Mouse (Mus musculus): Measurements from ENCODE around the gene Gprc6a. TPM values are rescaled to one million over a fixed set of nuclear protein-coding genes. Genes with fewer than 3 reads are reported as not detected.

The Gprc6a gene
- total RNA-seq (2021): not detected
- long read RNA-seq, experiment 1: 0 reads
- long read RNA-seq, experiment 2: 0 reads

DNA sequence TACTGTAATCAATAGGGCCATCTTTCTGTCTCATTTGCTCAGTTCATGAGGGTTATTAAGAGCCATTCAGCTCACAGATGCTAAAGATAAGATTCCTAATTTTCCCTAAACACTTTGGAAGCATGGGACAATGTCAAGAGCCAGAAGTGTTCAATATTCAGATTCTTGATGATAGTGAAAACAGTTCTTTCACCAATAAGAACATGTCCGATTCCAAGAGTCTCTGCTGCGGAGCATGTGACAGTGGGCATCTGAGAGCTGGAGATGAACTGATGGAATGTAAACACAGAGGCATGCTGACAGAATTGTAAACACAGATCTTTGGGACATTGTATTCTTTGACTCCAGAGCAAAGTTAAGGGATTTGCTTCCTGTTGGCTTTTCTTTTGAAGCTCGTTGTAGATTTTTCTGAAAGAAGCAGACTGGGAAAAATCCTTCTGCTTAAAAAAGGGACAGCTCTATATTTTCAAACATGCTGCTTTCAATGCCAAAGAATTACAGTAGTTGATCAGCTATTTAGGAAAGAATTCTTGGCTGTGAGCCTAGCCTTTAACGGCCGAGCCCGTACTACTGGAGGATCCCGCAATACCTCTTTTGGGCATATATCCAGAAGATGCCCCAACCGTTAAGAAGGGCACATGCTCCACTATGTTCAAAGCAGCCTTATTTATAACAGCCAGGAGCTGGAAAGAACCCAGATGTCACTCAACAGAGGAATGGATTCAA, at the start of gene Gprc6a:
Gene Gprc6a, minus strand, starts transcription at position 51 of the 726 bp plus-strand sequence.
- intact Hi-C loops (cut with DNase I; ENCODE audit: low total_unique reads): no loop called here
- DNase-seq: no peak

DNA sequence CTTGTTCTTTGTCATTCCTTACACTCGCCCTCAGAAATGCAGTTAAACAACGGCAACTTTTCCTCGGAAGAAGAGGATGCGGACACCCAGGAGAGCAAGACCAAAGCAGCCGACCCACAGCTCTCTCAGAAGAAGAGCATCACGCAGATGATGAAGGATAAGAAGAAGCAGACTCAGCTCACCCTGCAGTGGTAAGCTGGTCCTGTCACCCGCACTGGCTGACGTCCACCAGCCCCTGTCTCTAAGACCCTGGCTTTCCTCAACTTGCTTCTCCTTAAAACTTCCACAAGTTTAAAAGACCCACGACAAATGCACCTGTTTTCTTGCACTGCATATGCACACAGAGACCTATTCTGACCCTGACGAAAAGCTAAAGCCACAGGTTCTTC, 47.0 kb upstream of the Gprc6a start:
- DNase-seq: no peak
- intact Hi-C loops (cut with DNase I; ENCODE audit: low total_unique reads): no loop called here

DNA sequence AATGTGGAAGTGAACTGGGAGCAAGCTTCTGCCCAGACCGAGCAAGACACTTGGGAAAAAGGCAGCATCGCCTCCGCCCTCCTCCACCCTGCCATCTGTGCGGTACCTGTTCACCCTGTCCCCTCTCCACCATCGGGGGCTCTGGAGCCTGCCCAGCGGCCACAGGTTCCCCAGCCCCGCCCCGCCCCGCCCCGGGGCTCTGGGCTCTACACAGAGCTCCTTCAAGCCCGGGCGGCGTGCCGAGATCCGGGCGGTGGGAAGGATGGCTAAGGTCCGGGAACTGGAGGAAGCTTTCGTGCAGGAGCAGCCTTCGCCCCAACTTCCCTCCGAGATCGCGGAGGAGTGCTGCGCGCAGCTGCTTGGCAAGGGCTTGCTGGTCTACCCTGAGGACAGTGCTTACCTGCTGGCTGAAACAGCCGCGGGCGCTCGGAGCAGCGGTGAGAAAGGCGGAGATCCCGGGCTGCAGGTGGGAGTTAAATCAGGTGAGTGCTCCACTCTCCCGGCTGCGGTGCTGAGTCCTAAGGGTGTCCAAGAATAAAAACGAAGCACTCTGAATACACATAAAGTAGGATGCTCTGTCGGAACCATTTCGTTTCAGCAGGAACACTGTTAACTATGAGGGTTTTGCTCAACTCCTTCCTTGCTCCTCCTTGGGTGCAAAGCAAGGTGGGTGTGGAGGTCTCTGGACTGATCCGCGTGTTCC, 46.4 kb upstream of the Gprc6a start, which contains the start of gene Rfx6:
Gene Rfx6, plus strand, starts transcription at position 209 of the 703 bp plus-strand sequence.
- no peak for DNase-seq

DNA sequence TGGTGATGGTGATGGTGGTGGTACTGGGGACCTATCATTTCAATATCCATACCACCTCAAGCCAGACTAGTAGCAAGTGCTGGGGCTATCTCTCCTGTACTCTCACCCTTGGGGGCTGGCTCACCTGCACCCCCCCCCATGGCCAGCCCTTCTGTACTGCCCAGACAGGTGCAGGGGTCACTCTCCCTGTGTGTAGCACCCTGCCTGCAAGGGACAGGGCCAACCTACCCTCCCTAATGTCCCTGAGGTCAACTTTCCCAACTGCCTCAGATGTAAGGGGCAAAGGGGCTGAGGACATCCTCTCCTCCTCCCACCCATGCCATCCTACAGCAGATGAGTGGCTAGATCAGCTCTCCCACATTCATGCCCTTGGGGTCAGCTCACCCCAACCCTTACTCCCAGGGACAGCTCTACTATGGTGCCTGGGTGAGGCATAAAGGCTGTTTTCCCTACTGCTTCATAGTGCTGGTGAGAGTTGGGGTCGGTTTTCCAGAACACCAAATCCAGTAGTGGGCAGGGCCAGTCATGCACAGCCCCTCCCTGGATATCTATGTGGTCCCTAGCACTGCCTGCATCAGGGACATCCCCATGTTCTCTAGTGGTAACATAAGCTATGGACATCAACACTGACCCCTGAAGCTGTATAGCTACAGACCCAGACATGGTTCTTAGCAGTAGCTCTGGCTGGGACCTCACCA, 41.0 kb upstream of the Gprc6a start:
- DNase-seq: no peak
- intact Hi-C loops (cut with DNase I; ENCODE audit: low total_unique reads): no loop called here

More for the DNA sequence above, 46.4 kb upstream of the Gprc6a start, which contains the start of gene Rfx6:
- intact Hi-C loops (cut with DNase I; ENCODE audit: low total_unique reads): no loop called here

DNA sequence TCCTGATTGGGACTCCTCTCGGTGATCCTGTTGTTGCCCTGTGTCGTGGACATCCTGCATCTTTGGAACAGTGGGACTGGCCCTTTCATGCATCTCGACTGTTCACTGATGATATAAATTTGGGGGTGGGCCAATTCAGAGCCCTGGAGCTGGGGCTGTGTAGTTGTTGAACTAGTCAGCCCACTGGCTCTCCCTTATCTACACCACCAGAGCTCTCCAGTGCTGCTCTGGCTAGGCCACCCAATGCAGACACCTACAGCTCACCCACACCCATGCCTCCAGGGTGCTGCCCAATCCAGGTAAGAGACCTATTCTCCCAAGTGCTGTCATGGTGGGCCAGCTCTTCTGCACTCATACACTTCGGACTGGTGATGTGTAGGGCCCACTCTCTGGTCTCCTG, 40.3 kb upstream of the Gprc6a start:
- DNase-seq: no peak
- intact Hi-C loops (cut with DNase I; ENCODE audit: low total_unique reads): no loop called here

DNA sequence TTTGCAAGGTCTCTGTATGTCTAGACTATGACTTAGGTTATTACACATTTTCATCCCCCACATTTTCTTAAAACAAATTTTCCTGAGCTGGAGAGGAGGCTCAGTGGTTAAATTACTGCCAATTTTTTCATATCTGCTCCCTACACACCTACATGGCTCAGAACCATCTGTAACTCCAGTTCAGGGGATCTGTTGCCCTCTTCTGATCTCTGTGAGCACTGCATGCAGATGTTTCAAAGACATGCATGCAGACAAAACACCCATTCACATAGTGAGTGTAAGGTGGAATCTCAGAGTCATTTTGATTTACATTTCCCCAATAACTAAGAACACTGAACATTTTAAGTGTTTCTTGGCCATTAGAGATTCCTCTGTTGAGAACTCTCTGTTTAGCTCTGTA, 38.1 kb upstream of the Gprc6a start:
- intact Hi-C loops (cut with DNase I; ENCODE audit: low total_unique reads): no loop called here
- no peak for DNase-seq

DNA sequence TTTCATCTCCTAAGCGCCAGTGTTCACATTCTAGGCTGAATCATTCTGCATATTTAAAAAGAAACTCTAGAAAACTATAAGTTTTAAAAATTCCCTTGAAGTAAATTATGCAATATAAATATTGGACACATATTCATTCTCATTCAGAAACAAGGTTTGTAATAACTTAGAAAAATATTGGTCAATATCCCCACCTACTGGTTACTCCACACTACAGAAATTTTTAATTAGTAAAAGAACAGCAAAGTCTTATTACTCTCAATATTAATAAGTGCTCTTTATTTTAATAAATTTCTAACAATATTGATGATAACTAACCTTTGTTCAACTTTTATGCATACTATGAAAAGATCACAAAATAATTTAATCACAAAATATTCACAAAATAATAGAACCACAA, 26.1 kb upstream of the Gprc6a start:
- intact Hi-C loops (cut with DNase I; ENCODE audit: low total_unique reads): no loop called here
- DNase-seq: no peak

DNA sequence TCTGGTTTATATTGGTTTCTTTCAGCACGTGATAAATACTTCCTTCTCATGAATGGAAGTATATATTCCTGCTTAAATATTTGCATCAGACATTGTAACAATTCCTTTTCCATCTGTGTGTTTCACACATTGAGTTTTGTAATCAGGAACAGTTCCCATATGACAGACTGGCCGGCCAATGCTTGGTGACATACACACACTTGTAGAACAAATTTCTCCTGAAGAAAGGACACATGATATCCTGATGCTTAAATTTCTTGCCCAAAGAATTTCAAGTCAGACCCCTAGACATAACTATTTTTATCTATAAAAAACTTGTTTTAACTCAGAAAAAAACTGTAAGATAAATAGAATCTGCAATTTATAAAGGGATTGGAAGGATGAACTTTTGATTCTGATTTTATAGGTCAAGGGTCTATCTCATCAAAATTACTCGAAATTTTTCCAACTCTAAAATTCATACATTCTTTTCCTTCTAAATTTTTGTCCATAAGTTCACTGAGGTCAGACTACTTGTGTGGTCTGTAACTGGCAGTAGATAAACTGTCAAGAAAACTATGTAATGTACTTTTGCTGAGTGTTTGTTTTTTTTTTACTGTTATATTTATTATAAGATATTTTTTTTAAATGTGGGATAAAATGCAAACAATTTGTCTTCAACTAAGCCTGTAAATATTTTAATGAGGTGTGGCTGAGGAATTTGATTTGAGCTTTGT, 18.4 kb upstream of the Gprc6a start:
- intact Hi-C loops (cut with DNase I; ENCODE audit: low total_unique reads): no loop called here
- no peak for DNase-seq

DNA sequence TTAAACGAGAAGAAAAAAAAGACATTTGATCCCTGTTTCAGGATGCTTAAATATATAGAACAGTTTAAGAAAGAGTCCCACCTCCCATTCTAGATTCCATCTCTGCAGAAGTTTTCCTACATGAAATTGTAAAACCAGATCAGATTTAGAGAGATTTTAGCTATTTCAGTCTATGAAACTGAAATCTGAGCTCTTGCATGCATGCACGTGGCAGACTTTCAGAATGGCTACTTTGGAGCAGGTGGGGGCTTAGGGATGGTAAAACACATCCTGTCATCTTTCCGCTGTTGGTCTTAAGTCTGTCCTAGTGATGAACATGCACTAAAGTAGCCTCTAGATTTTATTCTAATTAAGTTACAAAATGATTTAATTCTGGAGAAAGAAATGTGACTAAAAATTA, 10.1 kb downstream of the Gprc6a start:
- intact Hi-C loops (cut with DNase I; ENCODE audit: low total_unique reads): no loop called here
- DNase-seq: no peak

DNA sequence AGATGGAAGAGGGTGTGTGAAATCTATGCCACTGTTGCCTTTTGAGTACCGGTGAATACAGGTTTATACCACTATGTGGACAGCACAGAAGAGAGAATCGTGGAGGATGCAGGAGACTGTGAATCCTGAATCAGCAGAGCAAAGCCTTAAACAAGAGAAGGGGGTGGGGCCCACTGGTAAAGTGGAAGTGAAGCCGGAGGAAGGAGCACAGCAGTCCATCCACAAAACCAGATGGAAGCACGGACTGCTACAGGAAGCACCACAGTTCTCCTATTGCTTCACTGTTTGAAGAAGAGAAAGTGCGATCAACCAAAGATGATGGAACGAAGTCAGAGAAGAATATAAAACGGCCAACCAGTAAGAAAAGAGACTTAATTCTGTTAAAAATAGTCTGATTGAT, 11.1 kb downstream of the Gprc6a start:
- intact Hi-C loops (cut with DNase I; ENCODE audit: low total_unique reads): no loop called here
- DNase-seq: no peak

DNA sequence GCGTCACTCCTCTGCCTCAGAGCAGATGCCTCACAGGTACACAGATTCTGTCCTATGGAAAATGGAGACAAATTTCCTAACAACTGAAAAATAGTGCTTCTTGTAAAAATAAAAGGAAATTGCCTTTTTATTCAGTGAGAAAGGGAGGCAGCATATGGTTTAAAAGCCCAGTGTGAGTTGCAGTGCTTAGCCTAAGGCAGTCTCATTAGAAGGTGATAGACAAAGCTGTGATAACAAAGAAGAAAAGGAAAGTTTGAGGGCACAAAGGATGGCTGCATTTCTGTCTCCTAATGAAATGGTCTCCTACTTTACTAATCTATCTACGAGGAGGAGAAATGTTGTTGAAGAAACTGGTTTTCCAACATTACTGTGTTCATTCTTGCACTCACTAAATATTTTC, 12.7 kb downstream of the Gprc6a start:
- DNase-seq: no peak
- intact Hi-C loops (cut with DNase I; ENCODE audit: low total_unique reads): no loop called here

DNA sequence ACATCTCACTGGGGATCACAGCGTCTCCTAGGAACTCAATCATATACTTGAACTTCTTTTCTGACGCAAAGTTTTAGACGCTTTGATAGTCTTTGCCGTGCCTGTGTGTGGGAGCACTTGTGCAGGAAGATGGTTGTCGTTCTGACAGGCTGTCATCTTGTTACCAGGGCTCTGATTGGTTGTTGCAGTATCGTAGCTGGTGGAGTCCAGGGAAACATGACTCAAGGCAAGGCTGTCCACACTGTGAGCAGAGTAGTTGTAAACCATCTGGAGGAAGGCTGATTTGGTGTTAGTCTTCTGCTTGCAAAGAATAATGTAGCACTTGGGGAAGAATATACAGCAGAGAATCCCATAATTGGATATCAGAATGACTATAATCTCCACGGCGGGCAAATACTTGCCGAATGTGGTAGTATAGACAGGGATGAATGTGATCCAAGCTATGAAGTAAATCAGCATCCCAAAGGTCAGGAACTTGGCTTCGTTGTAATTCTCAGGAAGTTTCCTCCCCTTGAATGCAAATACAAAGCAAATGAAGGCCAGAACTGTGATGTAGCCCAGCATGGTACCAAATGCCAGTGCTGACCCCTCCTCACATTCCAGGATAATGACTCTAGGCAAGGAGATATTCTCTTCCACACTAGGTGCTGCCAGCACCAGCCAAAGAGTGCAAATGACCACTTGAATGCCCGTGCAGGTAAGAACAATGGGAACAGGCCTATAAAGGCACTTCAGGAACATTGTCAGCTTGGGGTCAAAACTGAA, 16.3 kb downstream of the Gprc6a start:
- DNase-seq: no peak
- intact Hi-C loops (cut with DNase I; ENCODE audit: low total_unique reads): no loop called here

DNA sequence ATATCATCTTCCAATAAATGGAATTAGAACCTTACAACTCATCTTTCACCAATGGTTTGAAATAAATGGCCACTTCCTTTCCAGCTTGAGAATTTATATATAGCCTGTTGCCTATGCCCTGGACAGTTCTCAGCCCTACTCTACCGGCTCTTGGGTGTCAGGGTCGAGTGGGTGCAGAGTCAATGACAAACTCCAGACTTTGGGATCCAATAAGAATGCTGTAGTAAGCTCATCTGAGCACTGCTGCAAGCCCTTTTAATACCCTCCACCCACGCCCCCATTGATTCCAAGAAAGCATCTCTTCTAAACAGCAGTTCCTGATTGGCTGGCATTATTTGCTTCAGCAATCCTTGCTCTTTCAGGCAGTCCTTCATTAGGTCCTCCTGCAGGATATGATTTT, 17.8 kb downstream of the Gprc6a start:
- intact Hi-C loops (cut with DNase I; ENCODE audit: low total_unique reads): no loop called here
- no peak for DNase-seq

DNA sequence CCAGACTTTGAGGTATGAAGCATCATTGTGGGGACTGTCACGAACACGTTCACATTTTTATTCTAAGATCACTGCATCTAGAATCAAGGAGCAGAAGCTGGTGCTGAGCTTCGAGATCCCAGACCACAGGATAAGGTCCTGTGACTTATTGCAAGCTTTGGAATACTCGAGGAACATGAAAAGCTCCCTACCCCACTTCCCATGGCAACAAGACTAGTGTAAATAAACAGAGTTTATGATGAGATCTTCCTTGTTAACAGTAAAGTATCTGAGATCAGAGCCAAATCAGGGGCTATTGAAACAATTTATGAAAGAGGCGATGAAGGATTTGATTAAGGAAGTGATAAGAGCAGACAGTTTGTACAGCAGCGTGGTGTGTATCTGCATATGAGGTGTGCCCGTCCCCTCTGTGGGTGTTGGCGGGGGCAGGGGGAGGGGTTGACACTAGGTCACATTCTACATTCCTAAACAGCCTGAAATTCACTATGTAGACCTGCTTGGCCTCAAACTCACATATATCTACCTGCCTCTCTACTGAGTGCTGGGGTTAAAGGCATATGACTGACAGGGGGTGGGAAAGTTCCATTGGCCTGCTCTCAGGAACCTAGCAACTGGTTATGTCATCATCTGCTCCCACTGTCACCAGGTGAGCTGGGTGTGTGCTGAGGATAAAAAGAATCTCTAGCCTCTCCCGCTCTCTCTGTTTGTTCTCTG, 19.1 kb downstream of the Gprc6a start:
- no peak for DNase-seq
- intact Hi-C loops (cut with DNase I; ENCODE audit: low total_unique reads): no loop called here

DNA sequence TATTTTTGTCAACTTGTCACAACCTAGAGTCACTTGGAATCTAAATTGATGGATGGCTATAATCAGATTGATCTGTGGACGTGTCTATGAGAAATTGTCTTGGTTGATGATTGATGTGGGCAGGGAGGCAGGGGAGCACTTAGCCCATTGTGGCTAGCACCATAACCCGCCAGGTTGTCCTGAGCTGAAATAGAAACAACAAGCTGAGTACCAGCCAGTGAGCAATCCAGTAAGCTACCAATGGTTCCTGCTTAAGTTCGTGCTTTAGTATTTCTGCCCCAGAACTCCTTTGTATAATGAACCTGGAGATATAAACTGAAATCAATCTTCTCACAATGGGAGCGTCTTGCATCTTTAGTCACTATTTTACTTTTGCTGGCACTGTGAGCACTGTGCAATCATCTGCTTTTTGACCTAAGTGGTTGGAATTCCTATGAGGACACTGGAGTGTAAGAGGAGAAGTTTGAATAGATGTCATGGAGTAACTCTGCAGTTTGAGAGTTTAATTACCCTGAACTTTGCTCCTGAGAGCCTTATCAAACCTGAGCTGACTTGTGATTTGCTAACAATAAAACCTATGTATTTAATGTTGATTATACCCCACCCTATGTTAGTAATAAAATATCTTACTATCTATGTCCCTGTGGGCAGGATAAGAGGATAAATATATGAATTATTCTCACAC, 21.4 kb downstream of the Gprc6a start:
- intact Hi-C loops (cut with DNase I; ENCODE audit: low total_unique reads): no loop called here
- DNase-seq: no peak

DNA sequence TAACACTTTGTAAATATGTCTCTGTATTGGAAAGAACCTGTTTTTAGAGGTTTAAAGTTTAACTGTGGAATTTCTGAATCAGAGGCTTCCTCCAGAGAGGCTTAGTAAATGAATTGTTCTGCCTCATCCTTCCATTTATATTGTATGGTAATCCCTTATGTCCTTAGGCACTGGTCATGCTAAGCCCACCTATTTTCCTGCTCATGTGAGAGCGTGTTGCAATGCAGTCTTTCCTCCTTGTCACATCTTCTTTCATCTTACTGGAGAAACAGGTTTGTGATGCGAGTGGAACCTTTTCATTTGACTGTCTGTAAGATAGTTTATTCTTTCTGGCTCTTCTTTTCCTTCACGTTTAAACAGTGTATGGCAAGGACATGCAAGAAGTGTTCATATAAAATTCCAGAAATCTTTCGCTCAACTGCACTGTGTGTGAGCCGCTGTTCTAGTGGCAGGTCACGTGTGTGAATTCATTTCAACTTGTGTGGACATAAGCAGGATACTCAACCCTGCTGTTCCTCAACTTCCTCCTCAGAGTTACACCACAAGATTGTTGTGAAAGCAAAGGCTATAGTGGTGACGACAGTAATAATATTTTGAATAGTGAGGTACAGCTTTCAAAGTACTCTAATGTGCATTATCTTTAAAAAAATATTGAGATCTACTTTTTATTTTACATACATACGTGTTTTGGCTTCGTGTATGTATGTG, 34.2 kb downstream of the Gprc6a start:
- intact Hi-C loops (cut with DNase I; ENCODE audit: low total_unique reads): no loop called here
- no peak for DNase-seq
